Mouse (Mus musculus) kidney, adult 2 months (tissue): Measurements from ENCODE around the gene Plek.

Experiments
- CTCF ChIP-seq: fragments of 200-500 bp; conservative IDR thresholded peaks from 2 replicates; pipeline ENCODE4 v1.5.1; 2011; ENCODE audit warnings: low read depth, mild to moderate bottlenecking, control low read depth, low read length, moderate library complexity, mixed read lengths; ENCODE audit not compliant: insufficient read depth, insufficient read length
- POLR2A ChIP-seq: fragments of 200-500 bp; IDR thresholded peaks from one replicate; pipeline ENCODE4 v1.6.1; 2011; ENCODE audit warnings: low read depth, low read length, control low read depth

- TF ChIP-seq CTCF (no peak), POLR2A (no peak)
Observed at GRCm38 (mm10) chr11:17051545-17052475, at the start of gene Plek, which contains the start of gene Cnrip1.
